Mouse (Mus musculus) c-Kit-positive CD71-positive TER-119-positive erythroid progenitor cells, embryonic 14.5 days (primary cell): Measurements from ENCODE around the gene Spindoc.

Experiments used
- DNase-seq: peaks from one replicate; pipeline ENCODE4 v3.0.0-alpha.2; 2013; ENCODE audit warnings: low spot score

Gene Spindoc

GRCm38 (mm10) chr19:7382903-7383865 is at the start of gene Spindoc:
Gene Spindoc (minus strand): TSS chr19:7382994.
- DNase-seq: peak; percentile 90

DNA sequence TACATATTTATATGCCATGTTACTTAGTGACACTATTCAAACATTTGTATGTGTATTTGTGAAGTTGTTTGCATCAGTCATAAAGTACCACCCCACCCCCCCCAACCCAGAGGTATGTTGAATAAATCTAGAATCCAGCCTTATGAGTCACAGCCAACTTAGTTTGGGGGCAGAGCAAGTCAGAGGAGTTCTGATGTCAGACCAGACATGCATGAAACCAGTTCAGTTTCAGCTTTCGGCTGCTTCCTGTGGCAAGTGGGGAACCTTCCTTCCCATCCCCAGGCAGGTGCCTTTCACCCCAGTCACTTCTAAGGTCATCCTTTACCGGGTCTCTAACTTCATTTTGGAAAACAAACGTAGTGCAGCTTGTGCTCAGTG is 42.6 kb upstream of the Spindoc start:
- DNase-seq: no peak

GRCm38 (mm10) chr19:7424590-7425397 is 42.0 kb upstream of the Spindoc start:
- DNase-seq: no peak

DNA sequence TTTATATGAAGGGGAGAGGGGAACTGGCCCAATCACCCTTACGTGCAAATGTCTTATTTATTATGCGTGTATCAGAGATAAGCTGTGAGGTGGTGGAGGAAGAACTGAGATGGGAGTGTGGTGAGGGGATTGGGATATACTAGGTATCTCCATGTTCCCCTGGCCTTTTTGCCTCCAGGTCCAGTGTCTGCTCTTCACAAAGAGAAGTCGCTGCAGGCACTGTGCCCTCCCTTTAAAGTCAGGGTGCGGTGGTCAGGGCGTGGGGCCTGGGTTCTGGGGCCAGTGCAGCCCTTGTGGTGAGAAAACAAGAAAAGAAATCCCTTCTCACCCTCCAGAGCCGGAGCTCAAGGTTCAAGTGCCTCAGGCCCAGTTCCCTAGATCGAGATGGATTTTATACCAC is 41.3 kb upstream of the Spindoc start:
- DNase-seq: no peak

- no peak for DNase-seq
These were observed 40.8 kb upstream of the Spindoc start for GRCm38 (mm10) chr19:7423656-7424030.

- no peak for DNase-seq
These were observed 40.3 kb upstream of the Spindoc start for GRCm38 (mm10) chr19:7423028-7423655.

- DNase-seq: no peak
These were observed 39.8 kb upstream of the Spindoc start for GRCm38 (mm10) chr19:7422656-7423027.

GRCm38 (mm10) chr19:7421602-7422591 is 39.1 kb upstream of the Spindoc start:
- DNase-seq: no peak

- DNase-seq: no peak
These were observed 38.2 kb upstream of the Spindoc start for GRCm38 (mm10) chr19:7420841-7421601.

GRCm38 (mm10) chr19:7420108-7420507 is 37.3 kb upstream of the Spindoc start:
- DNase-seq: no peak

DNA sequence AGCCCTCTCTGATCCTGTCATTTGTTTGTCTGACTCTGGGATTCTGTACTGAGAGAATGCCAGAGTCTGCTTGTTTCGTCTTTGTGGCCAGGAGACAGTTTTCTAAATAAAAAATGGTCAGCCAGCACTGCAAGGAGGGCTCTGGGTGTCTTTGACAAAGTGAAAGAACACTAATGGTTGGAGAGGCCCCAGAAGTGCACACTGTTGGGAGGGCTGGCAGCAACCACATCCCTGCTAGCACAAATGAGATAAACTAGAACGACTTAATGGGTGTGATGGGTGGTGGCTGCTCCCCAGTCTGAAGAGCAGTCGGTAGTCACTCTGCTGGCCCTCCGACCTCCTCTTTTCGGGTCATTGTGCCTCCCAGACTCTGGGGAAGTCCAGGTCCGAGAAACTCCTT is 36.3 kb upstream of the Spindoc start:
- DNase-seq: peak; percentile 45

DNA sequence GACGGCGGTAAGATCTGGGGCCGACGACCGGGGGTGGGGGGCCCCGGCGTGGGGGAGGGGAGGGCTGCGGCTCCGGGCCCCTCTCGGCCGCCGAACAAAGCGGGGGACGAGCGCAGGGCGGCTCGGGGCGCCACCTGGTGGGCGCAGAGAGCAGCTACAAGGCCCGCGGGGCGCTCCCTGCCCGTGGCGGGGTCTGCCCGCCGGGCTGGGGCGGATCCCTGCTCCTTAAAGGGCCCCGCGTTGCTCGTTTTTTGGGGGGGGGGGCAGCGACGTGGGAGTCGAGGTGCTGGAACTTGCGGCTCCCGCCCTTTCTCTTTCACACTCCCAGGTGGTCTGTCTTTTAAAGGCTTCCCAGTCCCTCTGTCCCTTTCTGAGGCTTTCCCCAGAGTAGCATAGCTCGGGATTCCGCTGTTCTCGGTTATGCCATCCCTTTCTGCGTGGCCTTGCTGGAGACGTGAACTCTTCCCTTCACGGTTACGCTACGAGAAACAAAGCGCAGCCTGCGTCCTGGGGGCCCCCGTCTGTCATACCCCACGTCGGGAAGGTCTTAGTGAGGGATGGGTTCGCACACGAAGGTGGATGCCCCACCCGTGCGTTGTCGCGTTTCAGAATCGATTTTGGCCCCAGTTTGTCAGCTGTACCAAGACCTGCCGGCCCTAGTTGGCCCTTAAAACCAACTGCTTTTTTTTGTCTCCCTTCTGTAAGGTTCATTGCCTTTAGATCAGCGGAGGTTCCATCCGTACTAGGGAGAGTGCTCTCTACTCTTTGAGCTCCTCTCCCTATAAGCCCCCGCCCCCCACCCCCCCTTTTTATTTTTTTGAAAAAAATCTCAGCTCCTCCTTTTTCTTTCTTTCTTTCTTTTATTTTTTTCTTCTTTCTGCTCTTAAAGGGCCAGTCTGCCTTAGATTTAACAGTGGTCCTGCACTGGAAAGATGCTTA is 35.4 kb upstream of the Spindoc start:
- peak; percentile 69 for DNase-seq

DNA sequence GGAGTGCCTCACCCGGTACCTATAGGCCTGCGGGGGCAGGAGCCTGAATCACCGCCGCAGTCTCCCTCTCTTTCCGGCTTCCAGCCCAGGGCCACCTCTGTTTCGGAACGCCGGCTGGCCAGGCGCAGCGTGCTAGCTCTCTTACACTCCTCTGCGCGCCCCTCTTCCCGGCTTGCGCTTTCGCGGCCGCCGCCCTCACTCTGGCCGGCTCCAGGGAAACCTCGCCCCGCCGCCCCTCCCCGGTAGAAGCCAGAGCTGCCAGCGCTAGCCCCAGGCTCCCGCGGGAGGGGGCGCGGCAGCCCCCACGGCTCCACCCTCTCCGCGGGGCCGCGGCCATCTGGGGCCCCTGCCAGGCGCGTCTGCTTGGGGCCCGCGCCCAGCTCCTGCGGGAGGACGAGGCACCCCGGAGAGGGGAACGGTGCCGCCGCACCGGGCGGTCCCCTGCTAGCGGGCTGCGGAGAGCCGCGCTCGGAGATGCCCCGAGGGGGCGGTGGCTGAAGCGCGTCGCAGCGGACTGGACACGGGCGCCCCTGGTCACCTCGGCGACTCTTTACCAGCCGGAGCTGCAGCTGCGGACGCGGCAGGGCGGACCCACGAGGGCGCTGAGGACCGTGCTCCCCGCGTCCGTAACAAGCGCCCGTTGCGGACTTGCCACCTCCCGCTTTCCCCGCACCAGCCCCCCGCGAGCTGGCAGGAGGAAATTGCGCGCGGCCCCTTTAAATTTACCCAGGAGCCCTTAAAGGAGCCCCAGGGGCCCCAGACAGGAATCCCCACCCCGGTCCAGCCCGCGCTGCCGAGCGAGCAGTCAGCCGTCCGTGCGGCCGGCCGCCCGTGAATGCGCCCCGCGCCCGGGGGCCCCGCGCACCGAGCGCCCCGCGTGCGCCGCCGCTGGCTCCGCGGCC is 34.3 kb upstream of the Spindoc start, which contains the start of gene 2700081O15Rik:
2700081O15Rik (plus strand) TSS at position 792 of the 902 bp plus-strand sequence.
- DNase-seq: peak; percentile 49

- no peak for DNase-seq
These were observed 33.4 kb upstream of the Spindoc start for GRCm38 (mm10) chr19:7415916-7416833.

DNA sequence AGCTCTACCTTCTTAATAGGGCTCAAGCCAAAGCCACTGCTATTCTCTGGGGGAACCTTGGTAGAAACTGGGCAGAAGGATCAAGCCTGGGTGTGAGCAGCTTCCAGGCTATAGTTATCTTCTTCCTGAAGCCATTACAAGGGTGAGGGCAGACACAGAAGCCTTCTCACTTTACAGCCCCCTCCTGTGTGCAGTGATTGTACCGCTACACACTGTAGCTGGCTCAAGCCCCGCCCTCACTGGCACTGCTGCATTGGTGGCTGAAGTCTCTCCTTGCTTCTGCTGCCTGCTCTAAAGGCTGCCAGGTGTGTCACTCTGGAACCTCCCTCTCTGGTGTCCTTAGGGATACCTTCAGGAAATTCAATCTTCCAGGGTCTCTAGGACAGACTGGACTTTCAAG is 29.6 kb upstream of the Spindoc start:
- DNase-seq: no peak

DNA sequence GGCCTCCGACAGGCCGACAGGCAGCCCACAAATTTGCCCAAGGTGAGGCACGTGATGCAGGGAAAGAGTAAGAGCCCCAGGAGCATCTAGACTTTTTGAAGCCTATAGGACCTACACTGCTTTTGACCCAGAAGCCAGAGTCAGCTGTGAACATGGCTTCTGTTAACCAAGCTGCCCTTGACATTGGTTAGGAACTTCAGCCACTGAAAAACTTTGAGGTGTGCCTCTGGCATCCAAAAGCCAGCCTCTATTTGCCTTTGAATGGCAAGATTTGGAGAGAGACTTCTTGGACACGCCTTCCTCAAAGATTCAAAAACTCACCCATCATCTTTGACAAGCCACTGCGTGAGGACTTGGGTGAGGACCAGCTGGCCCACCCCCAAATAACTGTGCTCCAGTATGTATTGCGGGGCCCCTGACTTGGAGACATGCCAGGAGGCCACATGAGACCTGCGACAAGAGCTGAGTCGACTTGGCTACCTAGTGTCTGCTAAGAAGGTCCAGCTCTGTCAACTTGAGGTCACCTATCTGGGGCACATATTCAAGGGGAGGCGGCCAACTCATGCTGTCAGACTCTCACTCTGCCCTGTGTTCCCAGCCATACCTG is 21.9 kb upstream of the Spindoc start:
- DNase-seq: no peak

DNA sequence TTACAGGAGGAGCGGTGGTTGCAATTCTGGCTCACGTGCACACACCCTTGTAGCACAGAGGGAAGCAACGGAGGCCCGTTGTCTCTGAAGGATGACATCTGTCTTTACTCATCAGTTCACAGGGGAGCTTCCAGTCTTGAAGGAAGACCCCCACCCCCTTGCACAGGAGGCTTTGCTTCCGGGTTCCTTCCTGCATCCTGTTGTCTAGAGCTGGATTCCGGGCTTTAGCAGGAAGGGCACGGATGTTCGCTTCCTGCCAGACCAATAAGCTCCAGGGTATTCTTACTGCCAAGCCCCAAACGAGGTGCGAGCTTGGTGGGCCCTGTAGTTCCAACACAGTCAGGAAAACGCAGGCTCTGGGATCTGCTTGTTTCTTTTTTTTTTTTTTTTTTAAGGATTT is 17.8 kb upstream of the Spindoc start:
- no peak for DNase-seq
